Mouse (Mus musculus): ENCODE measurements around the gene Ctla4.

The Ctla4 gene

GRCm38 (mm10) chr1:60920493-60921355 is 33.9 kb downstream of the Ctla4 start:
- peak; percentile 68 for DNase-seq (ENCODE audit: low read depth, low spot score)

DNA sequence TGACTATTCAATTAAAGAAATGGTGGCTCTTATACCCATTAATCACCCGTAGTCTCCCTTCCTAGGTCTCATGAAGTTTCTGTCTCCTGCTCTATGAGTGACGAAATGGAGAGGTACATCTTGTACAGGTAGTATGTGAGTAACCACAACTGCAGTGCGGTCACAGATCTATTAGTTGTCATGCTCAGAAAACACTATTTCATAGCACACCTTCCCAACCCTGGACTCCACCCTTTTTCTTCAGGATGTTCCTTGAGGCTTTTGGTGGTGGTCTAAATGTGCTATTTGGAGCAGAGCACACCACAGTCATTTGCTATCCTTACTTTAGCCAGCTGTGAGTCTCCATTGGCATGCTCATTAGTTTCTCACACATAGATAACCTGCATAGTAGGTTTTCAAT is 42.2 kb downstream of the Ctla4 start:
- no peak for DNase-seq (ENCODE audit: low read depth, low spot score)

DNA sequence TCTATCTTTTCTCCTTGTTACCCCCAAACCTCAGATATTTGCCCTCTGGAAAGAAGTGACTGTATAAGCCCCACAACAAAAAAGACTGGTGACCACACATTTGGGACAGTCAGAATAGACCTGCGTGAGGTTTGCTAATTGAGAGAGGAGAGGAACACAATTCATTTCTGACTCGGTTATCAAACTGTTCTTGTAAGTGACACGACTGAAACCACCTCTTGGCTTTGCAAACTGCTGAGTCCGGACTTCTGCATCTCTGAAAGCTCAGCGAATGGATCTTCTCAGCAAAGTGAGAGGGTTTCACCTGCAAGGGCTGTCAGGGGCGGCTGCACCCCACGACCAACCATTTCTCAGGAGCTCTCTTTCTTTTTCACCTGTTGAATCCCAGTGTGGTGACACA is 43.6 kb downstream of the Ctla4 start:
- no peak for DNase-seq (ENCODE audit: low read depth, low spot score)

GRCm38 (mm10) chr1:60935968-60936581 is 49.3 kb downstream of the Ctla4 start:
- no peak for DNase-seq (ENCODE audit: low read depth, low spot score)

DNA sequence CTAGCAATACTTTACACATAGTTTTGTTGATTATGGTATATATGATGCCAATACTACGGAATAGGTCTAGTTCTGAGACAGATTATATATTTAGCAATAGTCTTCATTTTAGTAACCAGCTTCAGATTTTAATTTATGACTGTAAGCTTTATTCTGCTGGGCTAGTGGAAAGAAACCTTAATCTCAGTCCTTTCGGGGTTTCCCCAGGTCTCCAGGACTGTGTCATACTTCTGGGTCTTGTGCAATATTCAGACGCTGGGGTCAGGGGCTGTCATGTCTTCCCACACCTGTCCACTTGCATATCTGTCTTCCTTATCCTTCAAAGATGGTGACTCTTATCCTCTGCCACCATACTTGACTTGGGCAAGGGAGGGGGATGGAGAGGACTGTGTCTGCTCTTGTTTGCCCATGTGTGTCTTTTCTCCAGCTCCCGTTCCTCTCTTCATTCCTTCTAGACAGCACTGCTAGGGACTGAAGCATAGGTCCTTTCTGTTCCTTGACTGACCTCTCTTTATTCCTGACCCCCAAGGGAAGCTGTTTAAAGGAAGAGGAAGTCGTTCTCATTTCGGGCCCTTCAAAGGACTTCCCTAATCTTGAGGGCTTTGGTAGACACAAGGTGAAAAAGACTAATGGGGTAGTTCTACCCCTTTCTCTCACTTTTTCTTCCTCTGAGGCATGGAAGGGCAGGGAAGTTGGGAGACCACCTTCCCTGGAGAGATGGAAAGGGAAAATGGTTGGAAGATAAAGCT is 50.3 kb downstream of the Ctla4 start:
- DNase-seq (ENCODE audit: low read depth, low spot score): no peak

- no peak for DNase-seq (ENCODE audit: low read depth, low spot score)
These were observed 51.5 kb downstream of the Ctla4 start for GRCm38 (mm10) chr1:60938256-60938655.

GRCm38 (mm10) chr1:60938974-60939373 is 52.2 kb downstream of the Ctla4 start:
- no peak for DNase-seq (ENCODE audit: low read depth, low spot score)

GRCm38 (mm10) chr1:60940023-60940422 is 53.2 kb downstream of the Ctla4 start:
- DNase-seq (ENCODE audit: low read depth, low spot score): no peak

DNA sequence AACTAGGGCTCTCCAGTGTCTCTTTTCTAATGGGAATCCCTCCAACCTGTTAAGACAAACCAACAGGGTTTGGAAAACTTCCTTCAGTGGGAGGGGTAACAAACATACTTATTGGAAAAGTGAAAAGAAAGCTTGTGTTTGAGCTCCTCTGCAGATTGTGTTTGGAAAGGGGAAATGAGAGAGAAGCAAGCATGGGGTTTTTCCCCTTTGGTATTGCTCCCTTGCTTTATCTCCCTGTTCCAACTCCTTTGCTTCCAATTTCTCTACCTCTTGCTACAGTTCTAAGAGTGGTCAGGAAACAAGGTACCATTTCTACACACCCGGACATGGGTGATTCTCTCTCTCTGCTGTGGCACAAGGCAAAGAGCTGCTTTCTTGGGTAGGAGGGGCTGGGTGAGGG is 53.8 kb downstream of the Ctla4 start:
- DNase-seq (ENCODE audit: low read depth, low spot score): no peak

GRCm38 (mm10) chr1:60941056-60942048 is 54.6 kb downstream of the Ctla4 start:
- no peak for DNase-seq (ENCODE audit: low read depth, low spot score)

DNA sequence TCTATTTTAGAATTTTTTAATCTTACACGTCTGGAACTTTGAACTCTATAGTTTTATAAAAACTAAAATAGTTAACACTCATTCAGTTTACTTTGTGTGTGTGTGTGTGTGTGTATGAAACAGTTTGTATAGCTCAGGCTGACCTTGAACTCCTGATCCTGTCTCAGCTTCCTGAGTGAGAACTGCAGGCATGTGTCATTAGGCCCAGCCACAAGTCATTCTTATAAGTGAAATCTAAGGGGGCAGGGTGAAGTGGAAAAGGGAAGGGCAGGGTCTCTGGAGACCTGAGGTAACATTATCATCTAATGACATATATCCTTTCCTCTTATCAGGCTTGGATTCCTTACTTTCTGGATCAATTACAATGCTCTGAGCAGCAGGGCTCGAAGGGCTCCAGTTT is 56.1 kb downstream of the Ctla4 start:
- DNase-seq (ENCODE audit: low read depth, low spot score): no peak

DNA sequence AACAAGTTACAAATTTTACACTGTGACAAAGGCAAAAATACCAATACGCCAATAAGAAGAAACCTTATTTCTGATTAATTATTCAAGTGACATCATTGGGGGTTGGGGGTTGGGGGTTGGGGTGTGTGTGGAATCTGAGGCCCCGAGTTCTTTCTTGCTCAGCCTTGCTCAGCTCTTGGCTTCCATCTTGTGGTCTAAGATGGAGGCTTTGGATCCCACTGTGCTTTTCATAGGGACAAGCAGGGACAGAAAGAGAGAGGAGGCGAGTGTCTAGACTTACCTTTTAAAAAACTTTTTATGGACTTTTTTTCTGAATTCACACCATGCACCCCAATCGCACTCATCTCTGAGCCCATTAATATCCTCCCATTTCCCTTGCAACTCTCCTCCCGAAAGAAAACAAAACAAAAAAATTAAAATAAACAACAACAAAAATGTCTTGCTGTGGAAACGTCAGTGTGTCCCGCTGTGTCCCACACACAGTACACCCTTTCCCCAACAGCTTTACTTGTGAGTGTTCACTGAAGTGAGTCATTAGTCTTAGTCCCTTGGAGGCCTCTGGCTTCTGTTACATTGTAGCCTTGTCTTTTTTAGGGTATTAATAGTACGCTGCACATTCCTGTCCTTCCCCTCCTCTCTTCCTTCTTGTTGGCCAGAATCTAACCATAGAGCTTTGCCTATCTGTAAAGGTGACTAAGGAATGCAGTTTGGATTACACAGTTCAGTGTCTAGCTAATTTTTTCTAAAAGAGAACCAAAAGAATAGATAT is 59.0 kb downstream of the Ctla4 start:
- DNase-seq (ENCODE audit: low read depth, low spot score): no peak

DNA sequence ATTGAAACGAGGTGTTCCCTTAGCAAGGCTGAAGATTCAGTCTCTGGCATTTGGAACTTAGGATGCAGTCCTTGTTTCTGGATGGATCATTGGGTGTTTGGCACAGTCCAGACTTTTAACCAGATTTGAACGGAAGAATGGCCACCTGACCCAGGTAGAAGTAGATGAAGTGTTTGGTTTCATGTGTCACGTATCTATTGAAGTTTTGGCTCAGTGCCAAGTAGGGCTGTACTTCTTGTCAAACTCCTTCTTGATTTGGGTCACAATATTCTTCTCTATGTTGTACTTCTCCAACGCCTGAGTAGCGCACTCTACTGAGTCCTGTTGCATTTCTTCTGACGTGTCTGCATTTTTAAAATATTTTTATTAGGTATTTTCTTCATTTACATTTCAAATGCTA is 61.3 kb downstream of the Ctla4 start:
- no peak for DNase-seq (ENCODE audit: low read depth, low spot score)

GRCm38 (mm10) chr1:60952958-60953357 is 66.2 kb downstream of the Ctla4 start:
- DNase-seq (ENCODE audit: low read depth, low spot score): no peak

DNA sequence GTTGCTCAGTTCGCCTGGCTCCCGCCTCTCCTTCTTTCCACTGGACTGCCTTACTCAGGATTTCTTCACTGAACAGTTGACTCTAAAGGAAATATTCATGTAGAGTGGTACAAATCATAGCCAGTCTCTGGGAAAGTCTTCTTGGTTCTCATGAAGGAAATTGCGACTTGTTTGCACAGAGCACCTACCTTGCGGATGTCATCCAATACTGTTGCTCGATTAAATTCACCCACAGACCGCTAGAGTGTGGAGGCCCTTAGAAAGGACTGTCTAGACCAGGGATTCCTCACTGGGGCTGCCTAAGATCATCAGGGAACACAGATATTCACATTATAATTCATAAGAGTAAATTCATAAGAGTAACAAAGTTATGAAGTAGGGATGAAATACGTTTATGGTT is 66.9 kb downstream of the Ctla4 start:
- no peak for DNase-seq (ENCODE audit: low read depth, low spot score)

DNA sequence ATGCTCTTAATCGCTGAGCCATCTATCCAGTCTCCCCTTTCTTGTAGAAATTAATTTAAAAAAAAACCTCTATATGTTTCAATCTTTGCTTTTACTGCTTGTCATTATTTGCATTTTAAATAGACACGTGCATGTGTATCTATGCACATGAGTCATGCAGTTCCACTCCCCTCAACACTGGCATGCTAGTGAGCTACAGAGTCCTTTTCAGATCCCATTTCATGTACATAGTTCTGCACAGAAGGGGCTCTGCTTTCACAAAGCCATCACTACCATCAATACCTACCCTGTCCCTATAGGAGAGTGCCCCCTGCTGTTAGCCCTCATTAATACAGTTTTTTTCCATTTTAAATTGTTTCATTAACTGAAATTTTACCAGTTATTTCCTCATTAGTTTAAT is 68.0 kb downstream of the Ctla4 start:
- DNase-seq (ENCODE audit: low read depth, low spot score): peak; percentile 15

GRCm38 (mm10) chr1:60955186-60955585 is 68.4 kb downstream of the Ctla4 start:
- DNase-seq (ENCODE audit: low read depth, low spot score): no peak

DNA sequence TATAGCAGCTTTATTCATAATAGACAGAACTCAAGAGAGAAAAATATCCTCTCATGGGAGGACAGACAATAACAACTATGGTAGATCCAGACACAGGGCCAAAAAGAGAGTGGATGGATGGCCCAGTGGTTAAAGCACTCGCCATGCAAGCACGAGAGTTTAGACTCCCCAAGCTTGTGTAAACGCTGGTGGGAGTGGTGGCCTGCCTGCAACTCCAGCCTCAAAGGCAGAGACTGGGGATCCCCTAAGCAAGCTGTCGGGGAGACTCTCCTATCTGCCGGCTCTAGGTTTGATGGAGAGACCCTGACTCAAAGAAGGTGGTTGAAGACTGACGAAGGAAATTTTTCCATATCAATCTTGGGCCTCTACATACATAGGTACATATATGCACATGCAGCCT is 69.4 kb downstream of the Ctla4 start:
- no peak for DNase-seq (ENCODE audit: low read depth, low spot score)

GRCm38 (mm10) chr1:60958287-60958686 is 71.5 kb downstream of the Ctla4 start:
- peak; percentile 40 for DNase-seq (ENCODE audit: low read depth, low spot score)

- no peak for DNase-seq (ENCODE audit: low read depth, low spot score)
These were observed 72.4 kb downstream of the Ctla4 start for GRCm38 (mm10) chr1:60959246-60959645.

- no peak for DNase-seq (ENCODE audit: low read depth, low spot score)
These were observed 73.7 kb downstream of the Ctla4 start for GRCm38 (mm10) chr1:60960451-60960850.
